Mouse (Mus musculus): ENCODE data around the gene Mavs. TPM values are rescaled to one million over a fixed set of nuclear protein-coding genes. Genes with fewer than 3 reads are reported as not detected.
A peak's percentile ranks its signal among the peaks of the same experiment; 100 is the strongest.

The Mavs gene
- total RNA-seq, 2 experiments from 2014 or later, result 33.9 to 35.8 TPM

DNA sequence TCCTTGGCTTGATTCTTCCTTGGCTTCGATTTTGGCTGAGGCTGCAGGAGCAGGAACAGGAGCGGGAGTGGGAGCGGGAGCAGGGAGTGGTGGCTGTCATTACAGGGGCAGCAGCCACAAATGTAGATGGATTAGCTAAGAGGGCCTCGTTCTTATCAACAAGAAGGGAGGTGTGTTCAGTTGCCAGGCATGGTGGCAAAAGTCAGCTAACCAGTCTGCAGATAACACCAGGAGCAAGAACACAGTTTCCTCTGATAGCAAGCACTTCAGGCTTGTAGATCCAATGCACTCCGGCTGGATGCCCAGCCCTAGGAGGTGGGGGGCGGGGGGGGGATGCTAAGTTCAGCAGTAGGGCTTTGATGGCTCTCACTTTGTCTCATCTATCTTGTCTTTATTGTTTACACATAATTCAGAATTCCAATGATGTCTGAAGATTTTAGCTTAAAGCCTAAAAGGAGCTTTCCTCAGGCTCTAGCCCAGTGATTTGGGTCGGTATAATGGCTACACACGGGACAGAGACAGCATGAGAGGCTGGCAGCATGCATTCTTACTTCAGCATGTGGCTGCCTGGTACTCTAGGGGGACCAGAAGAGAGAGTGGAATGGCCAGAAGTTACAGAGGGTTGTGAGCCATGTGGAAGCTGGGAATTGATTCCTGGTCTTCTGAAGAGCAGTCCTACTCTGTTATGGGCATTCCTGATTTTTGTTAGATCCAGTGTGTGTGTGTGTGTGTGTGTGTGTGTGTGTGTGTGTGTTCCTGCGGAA lies 26.9 kb downstream of the Mavs start:
- DNase-seq (ENCODE audit: low spot score in 2 of 2), result no peak

DNA sequence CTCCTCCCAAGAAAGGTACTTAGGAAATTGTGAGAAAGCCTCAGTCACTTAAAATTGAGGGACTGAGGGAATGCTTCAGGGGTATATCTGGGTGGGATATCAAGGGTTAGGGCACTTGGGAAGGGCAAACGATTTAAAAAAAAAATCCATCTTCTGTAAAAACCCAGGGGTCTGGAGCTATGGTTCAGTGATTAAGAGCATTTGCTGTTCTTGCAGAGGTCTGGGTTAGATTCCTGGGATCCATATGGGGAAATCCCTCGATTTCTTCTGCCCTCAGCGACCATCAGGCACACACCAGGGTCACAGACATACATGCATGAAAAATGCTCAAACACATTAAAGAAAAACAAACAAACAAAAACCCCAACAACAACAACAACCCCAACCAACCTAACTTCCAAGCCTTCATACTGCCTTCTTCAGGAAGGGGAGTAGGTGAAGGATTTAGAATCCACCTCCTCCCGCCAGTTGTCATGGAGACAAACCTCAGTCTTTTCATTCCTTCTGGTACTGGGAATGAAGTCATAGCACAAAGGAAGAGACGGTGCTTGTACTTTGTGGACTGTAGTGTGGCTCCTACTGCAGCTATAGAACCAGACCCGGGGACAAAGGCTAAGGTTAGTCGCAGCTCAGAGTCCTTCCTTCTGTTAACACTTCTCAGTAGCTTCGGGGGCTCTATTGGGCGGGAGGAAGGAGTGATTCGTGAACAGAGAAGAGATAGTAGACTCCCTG lies 27.8 kb downstream of the Mavs start:
- no peak for DNase-seq (ENCODE audit: low spot score in 2 of 2)

DNA sequence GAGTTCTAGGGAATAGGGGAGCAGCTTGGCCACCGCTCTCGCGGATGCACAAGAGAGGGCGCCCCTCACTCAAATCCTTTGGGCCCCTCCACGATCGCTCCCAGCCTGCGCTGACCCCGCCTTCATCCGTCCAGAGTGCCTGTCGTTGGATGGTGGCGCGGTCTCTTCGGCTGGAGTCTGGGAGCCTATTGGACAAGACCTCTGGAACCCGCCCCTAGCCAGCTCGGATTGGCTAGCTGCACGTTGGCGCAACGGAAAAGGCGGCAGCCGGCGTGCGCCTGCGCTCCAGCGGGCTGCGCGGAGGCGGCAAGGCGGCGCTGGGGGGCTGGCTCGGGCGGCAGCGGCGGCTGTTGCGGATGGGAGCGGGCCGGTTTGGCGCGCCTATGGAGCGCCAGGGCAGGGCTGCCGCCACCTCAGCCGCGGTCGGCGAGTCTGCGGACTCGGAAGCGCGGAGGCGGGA lies 28.4 kb downstream of the Mavs start, which contains the start of gene Pank2:
TSS of gene Pank2 (plus strand) at position 283 of the 460 bp plus-strand sequence.
- DNase-seq (ENCODE audit: low spot score in 2 of 2), result peak; percentile 86 to 92

DNA sequence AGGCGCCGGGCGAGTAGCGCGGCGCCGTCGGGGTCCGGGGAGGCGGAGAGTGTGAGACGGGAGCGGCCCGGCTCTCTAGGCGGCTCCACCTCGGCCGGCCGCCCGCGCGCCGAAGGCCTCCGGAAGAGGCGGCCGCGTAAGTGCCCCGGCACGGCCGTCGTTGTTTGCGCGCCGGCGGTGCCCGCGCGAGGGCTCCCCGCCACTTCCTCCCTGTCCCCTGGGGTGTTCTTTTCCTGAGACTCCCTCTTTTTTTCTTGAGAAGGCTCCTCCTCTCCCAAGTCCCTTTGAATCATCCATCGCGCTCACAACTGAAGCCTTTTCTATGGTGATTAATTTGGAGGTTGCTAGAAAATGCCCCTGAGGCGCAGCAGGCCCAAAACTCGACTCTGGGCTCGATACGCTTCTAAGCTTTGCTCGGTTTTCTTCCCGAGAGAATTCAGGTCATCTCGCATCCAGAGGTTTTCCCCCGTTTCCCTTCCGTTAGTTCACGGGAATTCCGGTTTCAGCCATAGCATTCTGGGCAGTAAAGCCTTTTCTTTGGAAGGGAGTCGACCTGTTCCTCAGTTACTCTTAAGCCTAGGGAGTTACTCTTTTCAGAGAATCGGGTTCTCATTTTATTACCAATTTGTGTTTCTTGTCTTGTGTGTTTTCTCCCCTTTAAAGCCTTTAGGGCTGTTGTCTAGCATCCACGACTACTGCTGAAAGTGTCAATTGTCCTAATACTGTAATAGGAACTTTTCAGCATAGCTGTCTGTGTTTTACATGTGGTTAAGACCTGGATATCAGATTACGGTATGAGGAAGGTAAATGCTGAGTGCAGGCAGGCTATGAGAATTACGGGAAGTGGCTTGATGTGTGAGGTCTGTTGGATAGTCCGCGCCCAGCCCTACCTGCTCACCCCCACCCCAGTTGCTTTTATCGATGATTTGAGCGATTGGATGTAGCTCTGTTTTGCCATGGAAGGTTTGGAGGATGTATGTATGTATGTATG lies 29.1 kb downstream of the Mavs start:
- DNase-seq (ENCODE audit: low spot score in 2 of 2), result no peak

DNA sequence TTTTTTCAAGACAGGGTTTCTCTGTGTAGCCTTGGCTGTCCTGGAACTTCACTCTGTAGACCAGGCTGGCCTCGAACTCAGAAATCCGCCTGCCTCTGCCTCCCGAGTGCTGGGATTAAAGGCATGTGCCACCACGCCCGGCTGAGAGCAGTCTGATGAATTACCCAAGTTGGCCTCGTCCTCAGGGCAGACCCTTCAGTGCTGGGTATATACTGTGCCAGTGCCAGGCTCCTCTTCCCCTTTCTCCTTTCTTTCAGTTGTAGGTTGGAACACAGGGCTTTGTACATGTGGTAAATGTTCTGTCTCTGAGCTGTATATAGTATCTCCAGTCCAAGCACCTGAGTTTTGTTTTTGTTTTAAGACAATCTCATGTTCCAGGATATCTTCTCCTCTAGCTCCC lies 30.2 kb downstream of the Mavs start:
- DNase-seq (ENCODE audit: low spot score in 2 of 2), result no peak

DNA sequence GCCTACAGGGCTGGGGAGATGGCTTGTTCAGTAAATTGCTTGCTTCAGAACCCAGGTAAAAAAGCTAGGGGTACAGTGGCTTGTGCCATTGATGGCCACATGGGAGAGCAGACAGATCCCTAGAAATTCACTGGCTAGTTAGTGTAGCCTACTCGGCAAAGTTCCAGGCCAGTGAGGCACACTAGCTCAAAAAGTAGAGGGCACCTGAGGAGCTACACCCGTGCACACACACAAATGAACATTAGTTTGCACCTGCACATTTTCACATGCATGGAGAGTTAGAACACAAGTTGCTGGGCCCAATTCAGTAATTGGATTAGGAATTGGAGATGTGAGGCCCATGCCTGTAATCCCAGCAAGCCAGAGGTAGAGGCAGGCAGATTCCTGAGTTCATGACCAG lies 31.2 kb downstream of the Mavs start:
- no peak for DNase-seq (ENCODE audit: low spot score in 2 of 2)

DNA sequence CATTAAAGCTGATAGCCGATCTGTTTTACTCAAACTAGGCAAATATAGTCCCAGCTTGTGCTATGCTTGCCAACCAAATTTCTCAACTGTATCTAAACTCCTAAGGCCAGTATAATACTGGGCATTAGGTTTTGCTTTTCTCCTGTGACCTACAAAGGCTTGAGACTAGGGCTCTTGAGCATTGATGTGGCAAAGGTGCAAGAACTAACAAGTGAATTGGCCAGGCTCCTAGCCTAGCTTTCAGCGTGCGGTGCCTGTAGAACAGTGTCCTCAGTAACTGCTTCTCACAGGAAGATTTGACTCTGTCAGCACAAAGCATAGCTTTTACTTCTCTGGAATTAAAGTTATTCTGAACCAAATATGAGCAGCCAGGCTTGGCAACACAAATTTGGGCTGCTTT lies 41.6 kb downstream of the Mavs start:
- no peak for DNase-seq (ENCODE audit: low spot score in 2 of 2)

DNA sequence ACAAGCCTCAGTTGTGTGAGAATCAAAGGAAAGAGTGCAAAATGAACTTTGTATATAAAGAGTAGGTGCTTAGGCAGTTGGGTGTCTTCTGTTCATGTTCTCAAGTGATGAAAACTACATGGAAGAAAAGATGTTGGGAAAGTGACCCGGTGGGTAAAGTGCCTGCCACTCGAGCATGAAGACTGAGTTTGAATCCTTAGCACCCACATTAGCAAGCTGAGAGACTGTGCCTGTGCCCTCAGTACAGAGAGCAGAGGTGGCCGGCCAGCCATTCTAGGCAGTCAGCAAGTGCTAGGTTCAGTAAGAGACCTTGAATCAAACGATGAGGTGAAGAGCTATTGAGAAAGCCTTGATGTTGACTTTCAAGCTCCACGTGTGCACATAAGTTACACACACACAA lies 42.9 kb downstream of the Mavs start:
- DNase-seq (ENCODE audit: low spot score in 2 of 2), result no peak

DNA sequence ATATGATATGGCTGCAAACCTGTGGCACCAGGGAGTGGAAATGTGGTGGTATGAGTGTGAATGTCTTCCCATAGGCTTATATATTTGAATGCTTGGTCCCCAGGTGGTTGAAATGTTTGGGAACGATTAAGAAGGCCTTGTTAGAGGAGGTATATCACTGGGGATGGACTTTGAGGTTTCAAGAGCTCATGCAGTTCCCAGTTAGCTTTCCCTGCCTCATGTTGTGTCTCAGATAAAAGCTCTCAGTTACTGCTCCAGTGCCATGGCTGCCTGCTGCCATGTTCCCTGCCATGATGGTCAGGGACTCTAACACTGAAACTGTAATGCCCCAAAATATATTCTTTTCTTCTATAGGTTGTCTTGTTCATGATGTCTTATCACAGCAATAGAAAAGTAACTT lies 47.7 kb downstream of the Mavs start:
- DNase-seq (ENCODE audit: low spot score in 2 of 2), result no peak

DNA sequence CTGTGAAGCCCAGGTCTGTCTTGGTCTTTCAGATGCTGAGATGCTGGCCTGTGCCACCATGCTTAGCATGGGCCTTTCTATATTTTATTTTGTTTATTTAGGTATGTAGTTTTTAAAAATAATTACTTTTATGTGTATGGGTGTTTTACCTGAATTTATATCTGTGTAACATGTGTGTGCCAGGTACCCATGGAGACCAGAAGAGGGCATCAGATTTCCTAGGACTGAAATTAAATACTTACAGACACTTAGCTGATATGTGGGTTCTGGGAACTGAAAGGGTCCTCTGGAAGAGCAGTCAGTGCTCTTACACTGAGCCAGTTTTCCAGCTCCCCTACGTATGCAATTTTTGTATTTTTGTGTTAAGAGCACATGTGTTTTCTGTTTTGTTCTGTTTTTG lies 52.4 kb downstream of the Mavs start:
- DNase-seq (ENCODE audit: low spot score in 2 of 2), result no peak

DNA sequence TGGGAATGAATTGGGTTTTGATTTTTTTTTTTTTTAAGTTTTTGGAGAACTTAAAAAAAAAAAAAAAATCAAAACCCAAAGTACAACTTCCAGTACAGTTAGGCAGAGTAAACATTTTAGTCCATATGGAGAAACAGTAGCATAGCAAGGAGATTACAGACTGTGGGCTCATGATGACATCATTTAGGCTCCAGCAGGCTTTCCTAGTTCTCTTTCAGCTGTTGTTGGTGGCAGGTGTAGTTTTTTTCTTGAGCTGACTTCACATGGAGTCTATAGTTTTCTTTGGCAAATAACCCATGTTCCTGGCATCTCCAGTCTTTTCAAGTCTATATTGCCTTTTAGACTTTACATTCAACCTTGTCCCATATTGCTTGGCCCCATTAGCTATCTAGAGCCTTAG lies 56.8 kb downstream of the Mavs start:
- no peak for DNase-seq (ENCODE audit: low spot score in 2 of 2)

DNA sequence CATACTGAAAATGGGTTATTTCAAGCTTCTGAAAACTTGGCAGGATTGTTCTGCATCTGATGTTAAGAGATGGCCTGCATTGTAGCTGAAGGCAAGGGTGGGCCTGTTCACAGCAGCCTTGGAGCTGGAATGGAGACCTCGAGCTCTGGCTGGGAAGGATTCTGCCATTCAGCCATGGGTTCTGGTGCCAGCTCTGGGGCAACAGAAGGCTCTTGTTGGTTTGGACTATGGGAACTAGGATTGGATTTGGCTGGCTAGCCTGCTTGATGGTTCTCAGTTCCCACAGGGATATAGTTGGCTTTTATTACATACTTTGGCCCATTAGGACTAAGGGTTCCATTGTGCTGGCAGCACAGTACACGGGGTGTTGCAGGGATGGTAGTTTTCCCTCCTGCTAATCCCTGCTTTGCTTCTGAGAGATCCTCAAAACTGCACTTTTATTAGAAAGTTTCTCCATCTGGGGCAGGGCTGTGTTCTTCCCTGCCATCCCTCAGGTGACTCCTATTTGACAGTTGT lies 62.9 kb downstream of the Mavs start:
- no peak for DNase-seq (ENCODE audit: low spot score in 2 of 2)

Small RNA genes within 50 kb of the gene (microRNA-seq; reads per million reads assigned to microRNA genes)
- gene Mir103-2, result 31.3 reads per million, percentile 34 among the genes with 10 or more reads in this experiment

Other genes starting within 250 kb of the Mavs start
- gene Gfra4, start 191.0 kb upstream of the Mavs start, total RNA-seq (2021), result 10 to 100 TPM; 10.1 to 11.4 TPM
- 1 to 10 TPM; 5.6 to 6.8 TPM for gene Adam33, start 170.2 kb upstream of the Mavs start, total RNA-seq (2021)
- 1 to 10 TPM; 2.6 to 3.0 TPM for gene Siglec1, start 147.3 kb upstream of the Mavs start, total RNA-seq (2021)
- 10 to 100 TPM; 20.7 to 23.0 TPM for gene Hspa12b, start 106.8 kb upstream of the Mavs start, total RNA-seq (2021)
- gene Gm11037, start 100.6 kb upstream of the Mavs start, total RNA-seq (2021), result not detected
- gene 1700037H04Rik, start 74.0 kb upstream of the Mavs start, total RNA-seq (2021), result 10 to 100 TPM; 42.1 to 47.4 TPM
- 10 to 100 TPM; 81.8 to 84.8 TPM for gene Cenpb, start 54.0 kb upstream of the Mavs start, total RNA-seq (2021)
- 10 to 100 TPM; 28.8 to 40.0 TPM for gene Cdc25b, start 47.1 kb upstream of the Mavs start, total RNA-seq (2021)
- gene Spef1, start 46.8 kb upstream of the Mavs start, total RNA-seq (2021), result 1 to 10 TPM; 5.8 to 6.7 TPM
- gene Ap5s1, start 27.0 kb upstream of the Mavs start, total RNA-seq (2021), result 10 to 100 TPM; 23.9 to 24.8 TPM
- 10 to 100 TPM; 60.4 to 69.5 TPM for gene Pank2, start 28.4 kb downstream of the Mavs start, total RNA-seq (2021)
- 1 to 10 TPM; 9.4 to 9.7 TPM for gene Rnf24, start 118.8 kb downstream of the Mavs start, total RNA-seq (2021)